Mouse (Mus musculus): ENCODE measurements at regions not wholly inside any gene's neighbourhood (a gene's known extent, or its start where the extent isn't known, plus 50 kb on each side); places are given as distances from the start of the nearest gene placed in this dataset.

GRCm38 (mm10) chr13:111953860-111954519, 145.2 kb upstream of the Map3k1 start:
- no peaks in the 10 kb centered on the region for H3K4me1 ChIP-seq (ENCODE audit: control insufficient read depth, insufficient read depth, low read length)
- no peaks in the 10 kb centered on the region for H3K36me3 ChIP-seq (ENCODE audit: control insufficient read depth, insufficient read depth, low read length)
- no peaks in the 10 kb centered on the region for H3K27me3 ChIP-seq (ENCODE audit: control insufficient read depth, insufficient read depth, low read length)
- no peak for TF ChIP-seq POLR2A (IDR thresholded peaks at IDR 0.05; ENCODE audit: control insufficient read depth, low read depth, low read length)
- TF ChIP-seq CTCF (IDR thresholded peaks at IDR 0.05; ENCODE audit: control insufficient read depth, insufficient read depth, insufficient replicate concordance, low read depth, low read length): no peak
- no peak overlapping the region for H3K4me3 ChIP-seq (ENCODE audit: control insufficient read depth, low read depth, low read length)
- no peak overlapping the region for H3K27ac ChIP-seq (ENCODE audit: control insufficient read depth, insufficient read depth, low read depth, low read length)

GRCm38 (mm10) chr13:111954520-111954884, 145.7 kb upstream of the Map3k1 start:
- H3K27ac ChIP-seq (ENCODE audit: control insufficient read depth, insufficient read depth, low read depth, low read length): no peak overlapping the region

GRCm38 (mm10) chr13:111957118-111957517, 148.3 kb upstream of the Map3k1 start:
- no peak overlapping the region for H3K27ac ChIP-seq (ENCODE audit: control insufficient read depth, insufficient read depth, low read depth, low read length)
- H3K27me3 ChIP-seq (ENCODE audit: control insufficient read depth, insufficient read depth, low read length): no peaks in the 10 kb centered on the region
- H3K4me3 ChIP-seq (ENCODE audit: control insufficient read depth, low read depth, low read length): no peak overlapping the region
- no peaks in the 10 kb centered on the region for H3K4me1 ChIP-seq (ENCODE audit: control insufficient read depth, insufficient read depth, low read length)
- H3K36me3 ChIP-seq (ENCODE audit: control insufficient read depth, insufficient read depth, low read length): no peaks in the 10 kb centered on the region
- TF ChIP-seq CTCF (IDR thresholded peaks at IDR 0.05; ENCODE audit: control insufficient read depth, insufficient read depth, insufficient replicate concordance, low read depth, low read length) (no peak), POLR2A (IDR thresholded peaks at IDR 0.05; ENCODE audit: control insufficient read depth, low read depth, low read length) (no peak)

More at GRCm38 (mm10) chr13:111954520-111954884, 145.7 kb upstream of the Map3k1 start:
- TF ChIP-seq POLR2A (IDR thresholded peaks at IDR 0.05; ENCODE audit: control insufficient read depth, low read depth, low read length): no peak
- Histone ChIP-seq H3K4me1 (ENCODE audit: control insufficient read depth, insufficient read depth, low read length) (no peaks in the 10 kb centered on the region), H3K36me3 (ENCODE audit: control insufficient read depth, insufficient read depth, low read length) (no peaks in the 10 kb centered on the region), H3K27me3 (ENCODE audit: control insufficient read depth, insufficient read depth, low read length) (no peaks in the 10 kb centered on the region), H3K4me3 (ENCODE audit: control insufficient read depth, low read depth, low read length) (no peak overlapping the region)

- Histone ChIP-seq H3K36me3 (ENCODE audit: control insufficient read depth, insufficient read depth, low read length) (no peaks in the 10 kb centered on the region), H3K4me1 (ENCODE audit: control insufficient read depth, insufficient read depth, low read length) (no peaks in the 10 kb centered on the region), H3K27ac (ENCODE audit: control insufficient read depth, insufficient read depth, low read depth, low read length) (no peak overlapping the region), H3K27me3 (ENCODE audit: control insufficient read depth, insufficient read depth, low read length) (no peaks in the 10 kb centered on the region), H3K4me3 (ENCODE audit: control insufficient read depth, low read depth, low read length) (no peak overlapping the region)
- no peak for TF ChIP-seq POLR2A (IDR thresholded peaks at IDR 0.05; ENCODE audit: control insufficient read depth, low read depth, low read length)
- no peak for TF ChIP-seq CTCF (IDR thresholded peaks at IDR 0.05; ENCODE audit: control insufficient read depth, insufficient read depth, insufficient replicate concordance, low read depth, low read length)
Observed at GRCm38 (mm10) chr13:111957674-111958273, 149.0 kb upstream of the Map3k1 start.

GRCm38 (mm10) chr13:111958421-111958820, 149.6 kb upstream of the Map3k1 start:
- H3K4me3 ChIP-seq (ENCODE audit: control insufficient read depth, low read depth, low read length): no peak overlapping the region
- H3K27me3 ChIP-seq (ENCODE audit: control insufficient read depth, insufficient read depth, low read length): no peaks in the 10 kb centered on the region
- TF ChIP-seq CTCF (IDR thresholded peaks at IDR 0.05; ENCODE audit: control insufficient read depth, insufficient read depth, insufficient replicate concordance, low read depth, low read length): no peak
- no peaks in the 10 kb centered on the region for H3K4me1 ChIP-seq (ENCODE audit: control insufficient read depth, insufficient read depth, low read length)
- no peaks in the 10 kb centered on the region for H3K36me3 ChIP-seq (ENCODE audit: control insufficient read depth, insufficient read depth, low read length)
- no peak overlapping the region for H3K27ac ChIP-seq (ENCODE audit: control insufficient read depth, insufficient read depth, low read depth, low read length)

GRCm38 (mm10) chr13:111960036-111960435, 151.2 kb upstream of the Map3k1 start:
- H3K36me3 ChIP-seq (ENCODE audit: control insufficient read depth, insufficient read depth, low read length): no peaks in the 10 kb centered on the region
- H3K27ac ChIP-seq (ENCODE audit: control insufficient read depth, insufficient read depth, low read depth, low read length): no peak overlapping the region
- TF ChIP-seq POLR2A (IDR thresholded peaks at IDR 0.05; ENCODE audit: control insufficient read depth, low read depth, low read length): no peak
- no peak for TF ChIP-seq CTCF (IDR thresholded peaks at IDR 0.05; ENCODE audit: control insufficient read depth, insufficient read depth, insufficient replicate concordance, low read depth, low read length)

GRCm38 (mm10) chr13:111961423-111961822, 152.6 kb upstream of the Map3k1 start:
- no peak overlapping the region for H3K27ac ChIP-seq (ENCODE audit: control insufficient read depth, insufficient read depth, low read depth, low read length)
- H3K27me3 ChIP-seq (ENCODE audit: control insufficient read depth, insufficient read depth, low read length): no peaks in the 10 kb centered on the region
- no peaks in the 10 kb centered on the region for H3K4me1 ChIP-seq (ENCODE audit: control insufficient read depth, insufficient read depth, low read length)
- H3K36me3 ChIP-seq (ENCODE audit: control insufficient read depth, insufficient read depth, low read length): no peaks in the 10 kb centered on the region
- no peak overlapping the region for H3K4me3 ChIP-seq (ENCODE audit: control insufficient read depth, low read depth, low read length)
- TF ChIP-seq POLR2A (IDR thresholded peaks at IDR 0.05; ENCODE audit: control insufficient read depth, low read depth, low read length) (no peak), CTCF (IDR thresholded peaks at IDR 0.05; ENCODE audit: control insufficient read depth, insufficient read depth, insufficient replicate concordance, low read depth, low read length) (no peak)

More at GRCm38 (mm10) chr13:111960036-111960435, 151.2 kb upstream of the Map3k1 start:
- Histone ChIP-seq H3K4me1 (ENCODE audit: control insufficient read depth, insufficient read depth, low read length) (no peaks in the 10 kb centered on the region), H3K27me3 (ENCODE audit: control insufficient read depth, insufficient read depth, low read length) (no peaks in the 10 kb centered on the region), H3K4me3 (ENCODE audit: control insufficient read depth, low read depth, low read length) (no peak overlapping the region)
